Mouse (Mus musculus) liver, adult 2 months (tissue): ENCODE measurements around the gene Cd300a. TPM values are rescaled to one million over a fixed set of nuclear protein-coding genes. Genes with fewer than 3 reads are reported as not detected.

Experiments used
- DNase-seq: peaks from one replicate; pipeline ENCODE4 v3.0.0-alpha.2; 2011; ENCODE audit warnings: low read depth, low spot score; ENCODE audit errors: extremely low read depth
- H3K27ac ChIP-seq: fragments of 200-500 bp; replicated peaks from 2 replicates; pipeline ENCODE4 v1.5.1; 2012; ENCODE audit warnings: low read depth, mild to moderate bottlenecking, control low read depth, inconsistent platforms, low read length; ENCODE audit not compliant: insufficient read depth
- H3K27me3 ChIP-seq: fragments of 200-500 bp; 2 replicates; pipeline ENCODE4 v1.6.1; 2012; ENCODE audit warnings: mild to moderate bottlenecking, moderate library complexity, low read length, inconsistent platforms; ENCODE audit not compliant: control insufficient read depth, insufficient read depth
- H3K36me3 ChIP-seq: fragments of 200-500 bp; 2 replicates; pipeline ENCODE4 v1.6.1; 2012; ENCODE audit warnings: low read length, inconsistent platforms; ENCODE audit not compliant: control insufficient read depth, insufficient read depth
- H3K4me1 ChIP-seq: fragments of 200-500 bp; 2 replicates; pipeline ENCODE4 v1.6.1; 2011; ENCODE audit warnings: low read length; ENCODE audit not compliant: control insufficient read depth, insufficient read depth
- H3K4me3 ChIP-seq: fragments of 200-500 bp; 2 replicates; pipeline ENCODE4 v1.5.1; 2011; ENCODE audit warnings: low read depth, mild to moderate bottlenecking, control low read depth, low read length, moderate library complexity; ENCODE audit not compliant: insufficient read depth
- H3K79me2 ChIP-seq: fragments of 200-500 bp; 2 replicates; pipeline ENCODE4 v1.6.1; 2012; ENCODE audit warnings: inconsistent platforms, mild to moderate bottlenecking, low read length, moderate library complexity; ENCODE audit not compliant: control insufficient read depth, insufficient read depth
- H3K9ac ChIP-seq: fragments of 200-500 bp; 2 replicates; pipeline ENCODE4 v1.6.1; 2012; ENCODE audit warnings: low read depth, mild to moderate bottlenecking, control low read depth, inconsistent platforms, low read length
- CTCF ChIP-seq: fragments of 200-500 bp; IDR thresholded peaks from 2 replicates; pipeline ENCODE4 v1.5.1; 2011; ENCODE audit warnings: low read depth, low read length, control low read depth
- POLR2A ChIP-seq: fragments of 200-500 bp; IDR thresholded peaks from 2 replicates; pipeline ENCODE4 v1.6.1; 2011; ENCODE audit warnings: low read length, control low read depth; ENCODE audit not compliant: insufficient read depth; ENCODE audit errors: extremely low read depth
- WGBS: fragments of 180-500 bp; shearing (Covaris S2); methylation state at CpG from one replicate; pipeline ENCODE4 v1.1.7; 2018; 5-methylcytosine and 5-hydroxymethylcytosine counted together
- polyA plus RNA-seq: library from polyadenylated mRNA; depleted of rRNA; stranded (reverse); fragments of >200 nt; gene quantifications from 2 replicates; pipeline ENCODE4 v1.2.3, GENCODE M21; 2012; rRNA removed
- total RNA-seq: library from RNA; depleted of rRNA; stranded (reverse); fragments of >200 nt; gene quantifications from 2 replicates; pipeline ENCODE4 v1.2.3, GENCODE M21; 2014; rRNA removed

Gene Cd300a
- total RNA-seq (3.0 and 3.6 TPM in 2 replicates), polyA plus RNA-seq (0.65 and 1.2 TPM in 2 replicates)

GRCm38 (mm10) chr11:114889991-114890518 is at the start of gene Cd300a:
Cd300a (plus strand) TSS chr11:114890041.
- H3K27ac ChIP-seq = peak within 1 kb of the TSS; percentile 13
- H3K4me3 ChIP-seq = peak within 1 kb of the TSS; percentile 28
- H3K36me3 ChIP-seq = no peaks in the 10 kb centered on the region
- H3K79me2 ChIP-seq = no peaks in the 10 kb centered on the region
- H3K9ac ChIP-seq = peak within 1 kb of the TSS; percentile 38; the same call in 1 of the 2 replicates
- no peaks in the 10 kb centered on the region for H3K4me1 ChIP-seq
- WGBS = 69% methylated on average over 18 of the region's 18 CpGs
- peak; percentile 25 for DNase-seq
- TF ChIP-seq POLR2A = no peak
- no peak for TF ChIP-seq CTCF
- no peaks in the 10 kb centered on the region for H3K27me3 ChIP-seq

DNA sequence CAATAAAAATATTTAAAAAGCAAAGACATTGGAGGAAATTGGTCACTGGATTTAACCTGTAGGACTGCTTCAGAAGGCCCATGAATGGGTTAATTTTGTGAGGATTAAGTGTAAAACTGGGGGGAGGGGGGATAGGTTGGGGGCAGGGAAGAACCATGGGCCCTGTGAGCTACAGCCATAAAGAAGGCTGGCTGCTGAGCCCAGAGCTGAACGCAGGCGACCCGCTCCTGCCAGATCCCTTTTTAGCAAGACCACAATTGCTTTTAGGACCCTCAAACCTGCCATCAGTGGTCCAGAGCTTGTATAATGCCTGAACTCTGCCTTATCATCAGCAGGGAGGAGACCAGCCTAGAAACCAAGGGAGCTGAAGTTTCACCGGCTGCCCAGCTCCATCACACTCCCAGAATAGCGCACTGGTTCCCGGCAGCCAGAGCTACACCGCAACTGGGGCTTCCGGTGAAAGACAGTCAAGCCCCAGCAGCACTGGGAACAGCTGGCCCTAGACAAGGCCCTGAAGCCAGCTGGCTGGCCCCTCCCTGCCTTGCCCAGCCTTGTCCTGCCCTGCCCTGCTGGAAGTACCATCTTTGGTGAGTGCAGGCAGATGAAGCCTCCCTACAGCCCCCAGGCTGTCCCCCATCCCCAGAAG is 45.9 kb upstream of the Cd300a start:
- no peak for DNase-seq
- H3K9ac ChIP-seq = no peak overlapping the region
- no peaks in the 10 kb centered on the region for H3K36me3 ChIP-seq

DNA sequence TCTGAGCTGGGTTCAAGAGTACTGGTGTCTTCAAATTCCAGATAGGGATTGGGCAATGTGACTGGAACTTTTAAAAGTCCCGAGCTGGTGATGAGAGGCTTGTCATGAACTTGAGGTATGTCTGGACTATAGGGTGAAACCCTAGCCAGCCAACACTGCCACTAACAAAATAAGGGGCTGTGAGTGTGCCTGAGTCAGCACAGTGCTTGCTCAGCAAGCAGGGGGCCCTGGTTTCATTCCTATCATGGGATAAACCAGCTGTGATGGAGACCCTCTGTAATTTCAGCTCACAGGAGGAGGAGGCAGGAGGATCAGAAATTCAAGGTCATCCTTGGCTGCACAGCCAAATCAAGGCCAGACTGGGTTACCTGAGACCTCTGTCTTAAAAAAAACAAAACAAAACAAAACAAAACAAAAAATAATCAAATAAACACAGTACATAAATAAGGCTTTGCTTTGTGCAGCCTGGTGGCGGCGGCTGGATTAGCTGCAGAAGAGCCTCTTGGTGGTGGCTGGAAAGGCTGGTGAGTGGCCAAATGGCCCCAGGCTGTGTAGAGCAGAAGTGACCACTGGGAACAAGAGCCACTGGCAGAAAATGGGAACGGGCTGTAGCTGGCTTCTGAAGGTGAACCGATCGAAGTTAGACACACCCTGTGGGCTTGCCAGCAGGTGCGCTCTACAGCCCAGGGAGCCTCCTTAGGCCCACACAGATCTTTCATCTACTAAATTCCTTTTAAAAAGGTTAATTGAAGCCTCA is 45.2 kb upstream of the Cd300a start:
- Histone ChIP-seq H3K36me3 (no peaks in the 10 kb centered on the region), H3K79me2 (no peaks in the 10 kb centered on the region), H3K4me1 (no peaks in the 10 kb centered on the region), H3K4me3 (no peak overlapping the region), H3K27me3 (no peaks in the 10 kb centered on the region), H3K9ac (no peak overlapping the region), H3K27ac (no peak overlapping the region)
- DNase-seq = no peak
- WGBS = 87% methylated on average over 7 of the region's 7 CpGs
- no peak for TF ChIP-seq CTCF
- no peak for TF ChIP-seq POLR2A

More for the DNA sequence above, 45.9 kb upstream of the Cd300a start:
- TF ChIP-seq POLR2A = no peak
- no peak for TF ChIP-seq CTCF
- H3K27ac ChIP-seq = no peak overlapping the region
- H3K27me3 ChIP-seq = no peaks in the 10 kb centered on the region
- H3K4me3 ChIP-seq = no peak overlapping the region
- no peaks in the 10 kb centered on the region for H3K4me1 ChIP-seq
- WGBS = 75% methylated on average over 8 of the region's 8 CpGs
- H3K79me2 ChIP-seq = no peaks in the 10 kb centered on the region

DNA sequence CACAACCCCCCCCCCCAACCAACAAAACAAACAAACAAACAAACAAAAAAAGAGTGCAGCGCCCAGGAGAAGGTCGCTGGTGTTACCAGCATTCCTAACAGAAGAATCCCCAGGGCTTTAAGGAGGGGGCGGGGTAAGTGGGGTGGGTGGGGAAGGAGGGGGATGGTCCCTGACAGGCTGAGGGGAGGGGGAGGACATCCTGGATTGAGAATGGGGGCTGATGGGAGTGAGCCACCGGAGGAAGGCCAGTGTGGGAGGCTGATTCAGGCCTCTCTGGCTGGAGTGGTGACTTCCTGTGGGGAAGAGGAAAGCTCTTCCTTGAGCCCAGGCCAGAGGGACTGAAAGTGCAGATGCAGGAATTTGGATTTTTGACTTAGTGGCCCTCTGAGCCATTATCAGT is 43.5 kb upstream of the Cd300a start:
- WGBS = 78% methylated on average over 4 of the region's 4 CpGs
- TF ChIP-seq CTCF (no peak), POLR2A (no peak)
- Histone ChIP-seq H3K4me1 (peaks cover 4% of the 10 kb centered on the region), H3K27ac (no peak overlapping the region), H3K9ac (no peak overlapping the region), H3K4me3 (no peak overlapping the region), H3K27me3 (no peaks in the 10 kb centered on the region), H3K79me2 (no peaks in the 10 kb centered on the region), H3K36me3 (no peaks in the 10 kb centered on the region)
- DNase-seq = no peak

GRCm38 (mm10) chr11:114847008-114847407 is 42.8 kb upstream of the Cd300a start:
- no peak overlapping the region for H3K27ac ChIP-seq
- no peak for TF ChIP-seq POLR2A
- TF ChIP-seq CTCF = no peak
- WGBS = 92% methylated on average over 5 of the region's 5 CpGs

More at GRCm38 (mm10) chr11:114847008-114847407, 42.8 kb upstream of the Cd300a start:
- Histone ChIP-seq H3K4me3 (no peak overlapping the region), H3K79me2 (no peaks in the 10 kb centered on the region), H3K4me1 (peaks cover 4% of the 10 kb centered on the region), H3K27me3 (no peaks in the 10 kb centered on the region), H3K36me3 (no peaks in the 10 kb centered on the region), H3K9ac (no peak overlapping the region)
- DNase-seq = no peak
